Mouse (Mus musculus) midbrain, embryonic 12.5 days (tissue): ENCODE measurements around the gene Pabpc4. TPM values are rescaled to one million over a fixed set of nuclear protein-coding genes. Genes with fewer than 3 reads are reported as not detected.

ENCODE experiments used
- ATAC-seq: fragments of 200-750 bp; cut with Nextera tagmentation; 2 replicates; pipeline ENCODE4 v1.8.0; 2017; ENCODE audit warnings: low read depth, moderate TSS enrichment, moderate library complexity; ENCODE audit not compliant: low FRiP score
- H3K27ac ChIP-seq: fragments of 300-500 bp; sonication (generic); replicated peaks from 2 replicates; pipeline ENCODE4 v1.5.1; 2016; ENCODE audit warnings: mild to moderate bottlenecking
- H3K27me3 ChIP-seq: fragments of 300-500 bp; sonication (generic); 2 replicates; pipeline ENCODE4 v1.6.1; 2016; ENCODE audit warnings: mild to moderate bottlenecking
- H3K36me3 ChIP-seq: fragments of 300-500 bp; sonication (generic); 2 replicates; pipeline ENCODE4 v1.6.1; 2016
- H3K4me1 ChIP-seq: fragments of 300-500 bp; sonication (generic); 2 replicates; pipeline ENCODE4 v1.6.1; 2016
- H3K4me2 ChIP-seq: fragments of 300-500 bp; sonication (generic); replicated peaks from 2 replicates; pipeline ENCODE4 v1.6.1; 2016; ENCODE audit warnings: mild to moderate bottlenecking, moderate library complexity
- H3K4me3 ChIP-seq: fragments of 300-500 bp; sonication (generic); 2 replicates; pipeline ENCODE4 v1.5.1; 2016; ENCODE audit warnings: mild to moderate bottlenecking
- H3K9ac ChIP-seq: fragments of 300-500 bp; sonication (generic); replicated peaks from 2 replicates; pipeline ENCODE4 v1.6.1; 2016; ENCODE audit warnings: mild to moderate bottlenecking, moderate library complexity
- H3K9me3 ChIP-seq: fragments of 300-500 bp; sonication (generic); 2 replicates; pipeline ENCODE4 v1.6.1; 2016; ENCODE audit warnings: mild to moderate bottlenecking
- WGBS: fragments of 180-500 bp; shearing (Covaris S2); methylation state at CpG from one replicate; pipeline ENCODE4 v1.1.7; 2016; 5-methylcytosine and 5-hydroxymethylcytosine counted together
- polyA plus RNA-seq: library from polyadenylated mRNA; unstranded; fragments of >200 nt; fragmentation: Nextera tagmentation; extraction: Ambion mirVana; gene quantifications from 2 replicates; pipeline ENCODE4 v1.2.1, GENCODE M21; 2016

Gene Pabpc4
- polyA plus RNA-seq, 1 experiment from 2014 or later = 35.0 TPM

DNA sequence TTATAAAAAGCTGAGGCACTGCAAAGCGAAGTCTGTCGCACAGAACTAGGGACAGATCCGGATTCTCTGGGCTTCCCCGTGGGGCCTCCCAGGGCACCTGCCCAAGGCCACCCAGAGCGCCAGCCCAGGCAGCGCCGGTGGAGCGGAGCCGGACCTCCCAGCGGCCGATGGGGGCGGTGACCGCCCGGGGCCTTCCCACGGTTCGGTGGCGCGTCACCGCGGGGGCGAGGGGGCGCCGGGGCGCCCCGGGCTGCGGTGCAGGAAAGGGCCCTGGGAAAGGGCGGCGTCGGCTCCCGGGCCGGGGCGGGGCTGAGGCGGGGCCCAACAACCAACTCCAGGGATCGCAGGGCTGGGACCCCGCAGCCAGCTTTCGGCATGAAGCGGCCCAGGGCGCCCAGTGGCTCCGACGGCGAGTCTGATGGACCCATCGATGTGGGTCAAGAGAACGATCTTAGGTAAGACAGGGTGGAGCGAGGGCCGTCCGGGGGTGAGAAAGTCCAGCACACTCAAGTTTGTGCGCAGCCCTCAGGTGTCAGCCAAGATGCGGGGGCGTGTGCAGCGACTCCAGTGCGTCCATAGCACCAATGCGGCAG lies 28.6 kb upstream of the Pabpc4 start, which contains the start of gene Heyl:
Gene Heyl (plus strand): TSS at position 65 of the 593 bp plus-strand sequence.
- Histone ChIP-seq H3K4me3 (peak within 1 kb of the TSS; percentile 48), H3K27ac (no peak within 1 kb of the TSS), H3K27me3 (peaks cover 74% of the 10 kb centered on the region), H3K4me1 (peaks cover 15% of the 10 kb centered on the region), H3K4me2 (peak within 1 kb of the TSS; percentile 84), H3K9ac (peak within 1 kb of the TSS; percentile 50), H3K9me3 (no peaks in the 10 kb centered on the region; the same call in 1 of the 2 replicates), H3K36me3 (no peaks in the 10 kb centered on the region)
- 3% methylated on average over 48 of the region's 52 CpGs for WGBS
- ATAC-seq = peak; percentile 58

DNA sequence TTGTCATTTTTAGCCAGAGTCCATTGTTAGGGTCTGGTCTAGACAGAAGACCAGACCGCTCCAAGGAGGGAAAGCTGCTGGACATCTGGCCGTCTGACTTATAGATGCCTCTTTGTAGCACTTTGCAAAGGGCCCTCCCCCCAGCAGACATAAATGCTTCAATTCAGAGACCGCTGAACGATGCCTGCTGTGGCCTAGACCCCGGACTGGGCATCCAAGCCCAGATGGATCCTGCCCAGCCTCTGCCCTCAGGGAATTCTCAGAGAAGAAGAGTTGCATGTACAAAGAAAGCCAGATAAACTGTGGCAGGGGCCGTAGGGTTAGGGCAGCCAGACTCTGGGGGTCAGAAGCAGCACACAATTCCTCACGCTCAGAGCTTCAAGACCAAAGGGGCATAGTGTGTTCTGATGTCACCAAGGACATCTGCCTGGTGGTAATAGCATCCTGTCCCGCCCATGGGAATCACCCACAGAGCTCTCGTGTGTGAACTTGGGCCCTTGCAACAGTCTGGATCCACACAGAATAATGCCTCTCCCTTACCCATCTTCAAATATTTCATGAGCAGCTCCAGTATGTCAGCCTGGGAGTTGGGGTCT lies 26.2 kb upstream of the Pabpc4 start:
- no peaks in the 10 kb centered on the region; the same call in 1 of the 2 replicates for H3K9me3 ChIP-seq
- no peak overlapping the region for H3K27ac ChIP-seq
- H3K4me3 ChIP-seq = no peak overlapping the region
- no peak for ATAC-seq
- 71% methylated on average over 9 of the region's 9 CpGs for WGBS
- peaks cover 26% of the 10 kb centered on the region for H3K4me1 ChIP-seq
- H3K36me3 ChIP-seq = no peaks in the 10 kb centered on the region
- H3K9ac ChIP-seq = no peak overlapping the region
- no peak overlapping the region for H3K4me2 ChIP-seq
- peaks cover 88% of the 10 kb centered on the region for H3K27me3 ChIP-seq

DNA sequence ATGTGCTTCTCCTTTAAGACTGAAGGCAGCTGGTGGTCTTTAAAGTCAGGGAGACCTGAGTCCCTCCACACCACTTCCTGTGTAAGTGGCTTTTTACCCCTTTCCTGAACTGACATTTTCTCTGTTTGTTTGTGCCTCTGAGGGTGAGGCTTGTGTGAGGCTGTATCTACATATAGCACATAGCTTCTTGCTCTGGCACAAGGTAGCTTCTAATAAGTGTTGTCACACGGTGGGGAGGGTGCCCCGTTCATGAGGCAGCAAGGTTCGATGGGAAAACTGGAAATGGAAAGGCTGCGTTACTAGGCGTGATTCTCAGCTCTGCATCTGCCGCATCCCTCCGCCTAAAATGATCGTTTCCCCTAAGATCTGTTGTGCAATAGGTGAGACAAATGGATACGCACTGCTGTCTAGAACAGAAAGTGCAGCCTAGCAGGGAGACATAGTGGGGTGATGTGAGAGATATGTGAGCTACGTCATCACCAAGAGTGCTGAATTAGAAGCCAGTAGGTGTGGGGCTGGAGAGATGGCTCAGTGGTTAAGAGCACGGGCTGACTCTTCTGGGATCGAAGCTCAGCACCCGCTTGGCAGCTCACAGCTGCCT lies 25.6 kb upstream of the Pabpc4 start:
- peaks cover 26% of the 10 kb centered on the region for H3K4me1 ChIP-seq
- ATAC-seq = no peak

DNA sequence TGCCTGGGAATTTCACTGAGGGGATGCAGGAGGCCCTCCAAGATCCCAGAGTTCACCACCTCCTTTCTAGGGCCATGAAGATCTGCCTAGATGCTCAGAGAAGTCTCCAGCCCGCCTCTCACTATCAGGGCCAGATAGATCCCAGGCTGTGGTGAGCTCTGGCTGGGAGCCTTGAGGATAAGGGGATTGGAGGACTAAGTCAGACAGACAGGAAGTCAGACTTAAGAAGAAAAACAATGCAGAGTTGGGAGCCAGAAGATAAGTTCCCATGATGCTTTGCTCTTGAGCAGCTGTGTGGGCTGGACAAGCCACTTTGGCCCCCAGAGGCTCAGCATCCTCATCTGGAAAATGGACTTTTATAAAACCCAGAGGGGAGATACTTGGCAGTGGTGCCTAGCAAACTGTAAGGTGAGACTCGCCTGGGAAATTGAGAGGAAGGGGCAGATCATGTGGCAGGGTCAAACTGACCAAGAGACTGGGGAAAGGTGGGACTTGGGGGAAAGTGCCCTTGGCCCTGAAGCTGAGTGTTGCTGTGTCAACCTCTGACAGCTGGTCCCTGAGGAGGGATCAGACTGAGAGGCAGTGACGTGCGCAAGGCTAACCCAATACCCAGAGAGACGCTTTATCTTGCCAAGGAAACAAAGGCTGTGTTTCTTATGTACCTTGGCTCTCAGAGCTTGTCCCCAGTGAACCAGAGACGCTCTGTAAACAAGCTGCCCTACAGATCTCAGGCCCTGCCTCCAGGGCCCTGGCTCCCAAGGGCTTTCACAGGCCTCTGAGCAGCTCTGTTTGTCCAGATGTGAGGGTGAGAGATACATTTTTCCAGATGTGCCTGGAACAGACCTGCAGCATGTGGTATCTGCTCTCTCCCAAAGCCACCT lies 24.5 kb upstream of the Pabpc4 start:
- H3K27ac ChIP-seq = no peak overlapping the region
- H3K4me3 ChIP-seq = no peak overlapping the region
- peaks cover 26% of the 10 kb centered on the region for H3K4me1 ChIP-seq
- WGBS = 60% methylated on average over 6 of the region's 6 CpGs
- no peaks in the 10 kb centered on the region for H3K36me3 ChIP-seq
- no peak overlapping the region for H3K9ac ChIP-seq
- peaks cover 84% of the 10 kb centered on the region for H3K27me3 ChIP-seq
- H3K9me3 ChIP-seq = no peaks in the 10 kb centered on the region; the same call in 1 of the 2 replicates
- no peak for ATAC-seq
- H3K4me2 ChIP-seq = no peak overlapping the region

More for the DNA sequence above, 25.6 kb upstream of the Pabpc4 start:
- Histone ChIP-seq H3K9ac (no peak overlapping the region), H3K4me2 (no peak overlapping the region), H3K9me3 (no peaks in the 10 kb centered on the region; the same call in 1 of the 2 replicates), H3K36me3 (no peaks in the 10 kb centered on the region), H3K4me3 (no peak overlapping the region), H3K27ac (no peak overlapping the region), H3K27me3 (peaks cover 92% of the 10 kb centered on the region)
- WGBS = 91% methylated on average over 13 of the region's 13 CpGs

DNA sequence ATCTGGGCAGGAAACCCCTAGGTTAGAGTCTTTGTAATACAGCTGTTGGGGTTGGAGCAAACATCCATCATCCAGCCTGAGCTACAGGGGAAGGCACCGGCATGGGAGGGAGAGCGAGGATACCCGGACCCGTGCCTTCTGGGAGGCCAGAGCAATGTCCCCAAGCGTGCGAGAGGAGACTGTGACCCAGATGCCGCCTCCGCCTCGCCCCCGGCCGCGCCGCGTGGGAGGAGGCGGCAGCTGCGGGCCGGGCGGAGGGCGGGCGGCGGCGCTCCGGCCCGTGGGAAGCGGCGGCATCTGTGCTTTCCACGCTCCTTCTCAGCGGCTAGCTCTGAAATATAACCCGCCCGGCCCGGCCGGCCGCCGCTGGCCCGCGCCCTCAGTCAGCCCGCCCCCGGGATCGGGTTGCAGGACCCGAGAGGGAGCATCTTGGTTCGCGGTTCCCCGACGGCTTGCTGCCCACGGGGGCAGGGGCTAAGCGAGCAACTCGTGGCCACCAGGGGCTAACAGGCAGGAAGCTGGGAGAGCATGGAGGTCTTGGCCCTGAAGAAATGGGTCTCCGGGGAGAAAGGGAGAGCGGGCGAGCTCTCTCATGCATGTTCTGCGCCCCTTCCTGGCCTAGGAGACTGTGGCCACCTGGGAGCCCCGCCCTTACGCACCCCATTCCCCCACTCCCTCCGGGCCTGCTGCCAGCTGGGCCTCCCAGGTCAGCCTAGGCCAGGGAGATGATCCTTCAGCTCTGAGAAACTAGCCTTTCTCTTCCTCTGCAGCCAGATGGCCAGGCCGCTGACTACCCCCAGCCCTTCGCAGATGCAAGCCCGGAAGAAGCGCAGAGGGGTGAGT lies 22.6 kb upstream of the Pabpc4 start:
- 5% methylated on average over 58 of the region's 58 CpGs for WGBS
- Histone ChIP-seq H3K4me1 (peaks cover 19% of the 10 kb centered on the region), H3K36me3 (no peaks in the 10 kb centered on the region), H3K4me3 (peak overlapping the region; percentile 38), H3K9me3 (no peaks in the 10 kb centered on the region; the same call in 1 of the 2 replicates), H3K27ac (no peak overlapping the region), H3K9ac (0 out of 2 replicates have a peak overlapping the region, but pooled peaks have one; percentile 12), H3K27me3 (peaks cover 65% of the 10 kb centered on the region), H3K4me2 (peak overlapping the region; percentile 57)
- ATAC-seq = peak; percentile 58

DNA sequence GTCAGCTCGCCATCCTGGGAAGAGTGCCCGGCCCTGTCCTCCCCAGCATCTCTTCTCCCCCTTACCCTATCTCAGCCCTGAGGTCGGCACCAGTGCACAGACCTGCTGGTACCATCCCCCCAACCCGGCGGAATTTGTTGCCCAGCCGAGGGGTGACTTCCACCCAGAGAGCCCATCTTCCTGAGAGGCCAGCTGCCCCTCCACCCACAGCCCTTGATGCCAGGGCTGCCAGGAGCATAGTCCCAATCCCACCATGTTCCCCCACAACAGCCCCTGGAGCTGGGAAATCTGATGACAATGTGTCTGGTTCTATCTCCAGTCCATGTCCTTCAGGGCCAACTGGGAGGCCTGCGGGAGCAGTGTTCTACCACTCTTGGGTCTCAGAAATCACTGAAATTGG lies 15.9 kb upstream of the Pabpc4 start:
- Histone ChIP-seq H3K27ac (no peak overlapping the region), H3K9me3 (no peaks in the 10 kb centered on the region), H3K27me3 (0 out of 2 replicates have a peak, but pooled peaks cover 2% of the 10 kb centered on the region), H3K4me2 (no peak overlapping the region), H3K4me1 (peaks cover 3% of the 10 kb centered on the region; the same call in 1 of the 2 replicates), H3K9ac (no peak overlapping the region), H3K4me3 (no peak overlapping the region), H3K36me3 (no peaks in the 10 kb centered on the region)
- no peak for ATAC-seq
- WGBS = 85% methylated on average over 7 of the region's 7 CpGs

DNA sequence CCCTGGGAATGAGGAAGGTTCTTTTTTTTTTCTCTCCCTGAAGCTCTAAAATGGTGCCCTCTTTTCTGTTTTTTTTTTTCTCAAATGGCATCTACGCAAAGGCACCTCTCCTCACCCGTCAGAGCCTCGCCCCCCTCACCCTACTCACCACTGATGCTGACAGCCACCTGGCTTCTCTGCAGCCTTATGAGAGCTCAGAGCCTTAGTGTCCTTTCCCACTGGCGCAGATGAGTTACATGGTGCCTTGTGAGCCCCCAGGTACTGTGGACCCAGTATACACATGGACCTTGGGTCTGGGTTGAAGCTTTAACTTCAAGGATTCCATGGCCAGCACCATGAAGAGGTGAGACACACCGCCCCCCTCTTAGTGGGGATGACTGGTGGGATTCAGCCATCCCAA lies 15.5 kb upstream of the Pabpc4 start:
- Histone ChIP-seq H3K36me3 (no peaks in the 10 kb centered on the region), H3K9ac (no peak overlapping the region), H3K9me3 (no peaks in the 10 kb centered on the region), H3K27me3 (no peaks in the 10 kb centered on the region), H3K4me3 (no peak overlapping the region), H3K27ac (no peak overlapping the region), H3K4me1 (peaks cover 3% of the 10 kb centered on the region; the same call in 1 of the 2 replicates), H3K4me2 (no peak overlapping the region)
- 91% methylated on average over 5 of the region's 5 CpGs for WGBS
- ATAC-seq = no peak

DNA sequence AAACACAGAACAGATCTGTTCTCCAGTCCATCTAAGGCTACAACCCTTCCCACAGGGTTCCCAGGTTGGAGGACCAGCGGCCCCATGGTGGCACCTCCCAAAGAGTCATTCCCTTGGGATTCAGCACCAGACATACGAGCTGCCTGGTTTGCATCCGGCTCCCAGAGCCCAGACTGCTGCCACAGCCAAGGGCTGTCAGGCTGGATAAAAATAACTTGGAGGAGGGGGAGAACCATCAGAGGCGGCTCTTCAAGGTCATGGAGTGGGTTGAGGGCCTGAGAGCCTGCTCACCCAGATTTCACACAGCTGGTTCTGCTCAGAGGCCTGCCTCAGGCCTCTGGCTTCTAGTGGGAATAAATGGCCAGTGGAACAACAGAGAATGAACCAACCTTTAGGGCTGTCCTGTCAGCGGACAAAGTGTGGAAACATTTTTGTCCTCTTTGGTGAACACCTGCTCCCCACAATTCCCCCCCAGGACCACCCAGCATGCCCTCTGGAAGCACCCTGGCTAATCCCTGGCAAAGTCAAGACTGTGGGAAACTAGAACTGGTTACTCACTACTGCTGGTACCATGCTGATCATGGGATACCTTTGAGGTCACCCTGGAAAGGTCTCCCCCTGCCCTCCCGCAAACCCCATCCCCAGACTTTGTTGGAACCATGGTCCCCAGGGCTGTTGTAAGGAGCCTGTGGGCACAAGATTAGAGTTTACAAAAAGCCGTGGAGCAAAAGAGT lies 14.8 kb upstream of the Pabpc4 start:
- Histone ChIP-seq H3K27me3 (no peaks in the 10 kb centered on the region), H3K27ac (no peak overlapping the region), H3K36me3 (no peaks in the 10 kb centered on the region), H3K4me1 (peaks cover 3% of the 10 kb centered on the region; the same call in 1 of the 2 replicates), H3K9me3 (no peaks in the 10 kb centered on the region), H3K4me2 (no peak overlapping the region), H3K4me3 (no peak overlapping the region), H3K9ac (no peak overlapping the region)
- 67% methylated on average over 7 of the region's 7 CpGs for WGBS
- no peak for ATAC-seq

DNA sequence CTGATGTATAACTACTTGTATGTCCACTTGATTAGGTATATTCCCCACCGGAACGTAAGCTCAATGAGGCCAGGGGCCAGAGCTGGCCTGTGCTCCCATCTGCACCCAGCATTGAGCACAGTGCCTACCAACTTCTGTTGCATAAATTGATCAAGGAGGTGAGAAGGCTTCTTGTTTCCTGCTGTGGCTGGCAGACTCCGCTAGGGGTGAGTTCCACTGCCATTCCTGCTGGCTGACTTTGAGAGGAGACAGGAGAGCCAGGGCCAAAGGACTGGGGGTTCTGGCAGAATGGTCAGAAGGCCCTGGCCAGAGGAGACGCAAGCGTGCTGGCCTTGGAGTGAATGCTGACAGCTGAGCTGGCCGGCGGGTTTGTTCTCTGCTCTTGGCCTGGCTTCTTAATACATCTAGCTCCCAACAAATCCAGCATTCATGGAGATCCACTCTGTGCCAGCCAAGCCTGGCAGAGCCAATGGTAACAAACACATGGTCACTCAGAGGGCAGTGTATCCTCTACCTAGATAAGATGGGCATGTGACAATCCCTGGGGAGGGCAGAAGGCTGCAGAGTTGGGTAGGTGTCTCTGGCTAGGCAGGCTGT lies 13.1 kb upstream of the Pabpc4 start:
- Histone ChIP-seq H3K9me3 (no peaks in the 10 kb centered on the region), H3K4me1 (no peaks in the 10 kb centered on the region), H3K9ac (no peak overlapping the region), H3K27ac (no peak overlapping the region), H3K4me2 (no peak overlapping the region), H3K36me3 (no peaks in the 10 kb centered on the region), H3K27me3 (no peaks in the 10 kb centered on the region), H3K4me3 (no peak overlapping the region)
- 86% methylated on average over 7 of the region's 7 CpGs for WGBS
- no peak for ATAC-seq

DNA sequence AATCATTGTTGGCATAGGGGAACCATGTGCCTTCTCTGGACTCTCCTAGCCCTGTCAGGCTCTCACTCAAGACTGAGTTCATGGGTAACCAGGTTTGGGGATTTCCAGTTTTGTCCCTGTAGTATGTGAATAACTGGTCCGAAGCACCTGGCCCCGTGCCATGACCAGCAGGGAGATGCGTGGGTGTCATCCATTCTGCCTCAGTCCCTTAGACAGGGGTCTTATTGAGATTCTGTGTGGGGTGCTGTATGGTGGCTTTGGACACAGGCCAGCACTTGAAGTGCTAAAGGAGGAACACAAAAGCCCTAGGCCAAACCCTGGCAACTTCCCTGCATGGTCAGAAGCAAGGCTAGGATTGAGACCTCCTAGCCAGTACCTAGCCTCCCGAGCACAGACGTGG lies 9.9 kb upstream of the Pabpc4 start:
- no peak overlapping the region for H3K4me2 ChIP-seq
- H3K27ac ChIP-seq = no peak overlapping the region
- 89% methylated on average over 5 of the region's 5 CpGs for WGBS
- no peaks in the 10 kb centered on the region for H3K27me3 ChIP-seq
- no peaks in the 10 kb centered on the region for H3K4me1 ChIP-seq
- no peak overlapping the region for H3K9ac ChIP-seq
- ATAC-seq = no peak
- H3K4me3 ChIP-seq = no peak overlapping the region
- no peaks in the 10 kb centered on the region for H3K9me3 ChIP-seq
- H3K36me3 ChIP-seq = no peaks in the 10 kb centered on the region
